Mouse (Mus musculus) heart, adult 10 weeks (tissue): ENCODE results near the gene Gm21962. TPM values are rescaled to one million over a fixed set of nuclear protein-coding genes. Genes with fewer than 3 reads are reported as not detected.

Experiments used
- polyA plus RNA-seq: library from polyadenylated mRNA; stranded (reverse); fragments of 350-450 nt; fragmentation: Illumina TruSeq; extraction: RNeasy Lipid Tissue Mini Kit (QIAGEN cat#74804); gene quantifications from one replicate; pipeline ENCODE4 v1.2.3, GENCODE M21; 2014; ENCODE audit warnings: low read depth, low replicate concordance

Gm21962 gene
- polyA plus RNA-seq, result not detected

DNA sequence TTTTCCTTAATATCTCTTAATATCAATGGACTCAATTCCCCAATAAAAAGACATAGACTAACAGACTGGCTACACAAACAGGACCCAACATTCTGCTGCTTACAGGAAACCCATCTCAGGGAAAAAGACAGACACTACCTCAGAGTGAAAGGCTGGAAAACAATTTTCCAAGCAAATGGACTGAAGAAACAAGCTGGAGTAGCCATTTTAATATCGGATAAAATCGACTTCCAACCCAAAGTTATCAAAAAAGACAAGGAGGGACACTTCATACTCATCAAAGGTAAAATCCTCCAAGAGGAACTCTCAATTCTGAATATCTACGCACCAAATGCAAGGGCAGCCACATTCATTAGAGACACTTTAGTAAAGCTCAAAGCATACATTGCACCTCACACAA lies at the start of gene Gm21962:
TSS of gene Gm21962 (plus strand) at position 301 of the 400 bp plus-strand sequence.

Other genes with a start within 250 kb of the Gm21962 start
- gene Ddit4l, start 49.9 kb upstream of the Gm21962 start, polyA plus RNA-seq, result 1.7 TPM
- 87.0 TPM for gene H2afz, start 193.0 kb downstream of the Gm21962 start, polyA plus RNA-seq
- 7.1 TPM for gene Dnajb14, start 196.2 kb downstream of the Gm21962 start, polyA plus RNA-seq
- gene Lamtor3, start 247.0 kb downstream of the Gm21962 start, polyA plus RNA-seq, result 110 TPM